Mouse (Mus musculus): ENCODE measurements around the gene Frmd4b.

DNA sequence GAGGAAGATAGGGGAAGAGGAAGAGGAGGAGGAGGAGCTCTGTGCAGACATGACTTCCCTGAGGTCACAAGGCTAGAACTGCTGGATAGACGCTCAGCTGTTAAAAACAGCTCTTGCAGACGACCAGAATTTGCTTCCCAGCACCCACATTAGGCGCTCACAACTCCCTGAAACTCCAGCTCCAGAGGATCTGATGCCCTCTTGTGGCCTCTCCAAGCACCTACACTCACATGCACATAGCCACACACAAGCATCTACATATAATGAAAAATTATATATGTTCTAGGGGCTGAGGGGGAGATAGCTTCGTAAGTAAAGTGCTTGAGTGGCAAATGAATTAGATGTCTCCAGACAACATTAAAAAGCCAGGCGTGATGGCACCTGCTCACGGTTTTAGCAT lies 378.0 kb downstream of the Frmd4b start:
- 0 out of 2 replicates have a peak, but pooled peaks have one; percentile 6 for TF ChIP-seq CTCF (IDR thresholded peaks at IDR 0.05; ENCODE audit: extremely low read depth, insufficient read length, insufficient replicate concordance, low read depth, low read length)
- TF ChIP-seq POLR2A (IDR thresholded peaks at IDR 0.05; ENCODE audit: low read depth, low read length) = no peak

All from small intestine, adult 2 months (tissue).